Mouse (Mus musculus) stomach, postnatal 0 days (tissue): ENCODE results near the gene Ccdc183. TPM values are rescaled to one million over a fixed set of nuclear protein-coding genes. Genes with fewer than 3 reads are reported as not detected.

Source experiments
- ATAC-seq: fragments of 200-750 bp; cut with Nextera tagmentation; 2 replicates; pipeline ENCODE4 v1.8.0; 2017; ENCODE audit not compliant: low FRiP score, low TSS enrichment
- DNase-seq: peaks from one replicate; pipeline ENCODE4 v3.0.0-alpha.2; 2016; ENCODE audit warnings: low spot score
- H3K27ac ChIP-seq: fragments of 300-500 bp; sonication (generic); replicated peaks from 2 replicates; pipeline ENCODE4 v1.5.1; 2014; ENCODE audit warnings: mild to moderate bottlenecking, control low read depth
- H3K27me3 ChIP-seq: fragments of 300-500 bp; sonication (generic); 2 replicates; pipeline ENCODE4 v1.6.1; 2014; ENCODE audit warnings: low read length; ENCODE audit not compliant: control insufficient read depth, insufficient read depth
- H3K36me3 ChIP-seq: fragments of 300-500 bp; sonication (generic); 2 replicates; pipeline ENCODE4 v1.6.1; 2014; ENCODE audit warnings: low read length, mixed read lengths; ENCODE audit not compliant: control insufficient read depth, insufficient read depth
- H3K4me1 ChIP-seq: fragments of 300-500 bp; sonication (generic); replicated peaks from 2 replicates; pipeline ENCODE4 v1.6.1; 2014; ENCODE audit warnings: antibody characterized with exemption; ENCODE audit not compliant: control insufficient read depth, insufficient read depth
- H3K4me2 ChIP-seq: fragments of 300-500 bp; sonication (generic); replicated peaks from 2 replicates; pipeline ENCODE4 v1.6.1; 2014; ENCODE audit warnings: low read depth, mild to moderate bottlenecking, control low read depth, moderate library complexity
- H3K4me3 ChIP-seq: fragments of 300-500 bp; sonication (generic); 2 replicates; pipeline ENCODE4 v1.5.1; 2014; ENCODE audit warnings: low read depth, low read length, control low read depth
- H3K9ac ChIP-seq: fragments of 300-500 bp; sonication (generic); 2 replicates; pipeline ENCODE4 v1.6.1; 2014; ENCODE audit warnings: mild to moderate bottlenecking, low read length, control low read depth, mixed read lengths
- H3K9me3 ChIP-seq: fragments of 300-500 bp; sonication (generic); 2 replicates; pipeline ENCODE4 v1.6.1; 2016; ENCODE audit warnings: low read length; ENCODE audit not compliant: control insufficient read depth
- CTCF ChIP-seq: IDR thresholded peaks from 2 replicates; pipeline ENCODE4 v1.5.1; 2016; ENCODE audit warnings: antibody characterized with exemption, low read depth, mild to moderate bottlenecking, moderate library complexity
- EP300 ChIP-seq: optimal IDR thresholded peaks from 2 replicates; pipeline ENCODE3; 2016; ENCODE audit warnings: antibody characterized with exemption
- WGBS: fragments of 180-500 bp; shearing (Covaris S2); extraction: QIAGEN DNeasy Blood & Tissue Kit; methylation state at CpG from one replicate; pipeline ENCODE4 v1.1.7; 2014; 5-methylcytosine and 5-hydroxymethylcytosine counted together
- polyA plus RNA-seq: library from polyadenylated mRNA; unstranded; fragments of >200 nt; fragmentation: Nextera tagmentation; extraction: Ambion mirVana; gene quantifications from 2 replicates; pipeline ENCODE4 v1.2.1, GENCODE M21; 2015

Gene Ccdc183
- polyA plus RNA-seq, 1 experiment from 2014 or later = 0.21 TPM

GRCm38 (mm10) chr2:25620852-25621228 is 3.4 kb upstream of the Ccdc183 start:
- Histone ChIP-seq H3K4me2 (peak overlapping the region; percentile 86; the same call in 1 of the 2 replicates), H3K27ac (0 out of 2 replicates have a peak overlapping the region, but pooled peaks have one; percentile 13), H3K36me3 (no peaks in the 10 kb centered on the region), H3K4me1 (no peaks in the 10 kb centered on the region), H3K4me3 (no peak overlapping the region), H3K9ac (peak overlapping the region; percentile 65; the same call in 1 of the 2 replicates), H3K9me3 (no peaks in the 10 kb centered on the region), H3K27me3 (no peaks in the 10 kb centered on the region)
- WGBS = 70% methylated on average over 4 of the region's 4 CpGs
- no peak for TF ChIP-seq CTCF
- TF ChIP-seq EP300 = no peak
- no peak for ATAC-seq
- no peak for DNase-seq

GRCm38 (mm10) chr2:25620386-25620785 is 2.9 kb upstream of the Ccdc183 start:
- no peak overlapping the region for H3K9ac ChIP-seq
- TF ChIP-seq EP300 (no peak), CTCF (no peak)
- WGBS = 74% methylated on average over 6 of the region's 6 CpGs

DNA sequence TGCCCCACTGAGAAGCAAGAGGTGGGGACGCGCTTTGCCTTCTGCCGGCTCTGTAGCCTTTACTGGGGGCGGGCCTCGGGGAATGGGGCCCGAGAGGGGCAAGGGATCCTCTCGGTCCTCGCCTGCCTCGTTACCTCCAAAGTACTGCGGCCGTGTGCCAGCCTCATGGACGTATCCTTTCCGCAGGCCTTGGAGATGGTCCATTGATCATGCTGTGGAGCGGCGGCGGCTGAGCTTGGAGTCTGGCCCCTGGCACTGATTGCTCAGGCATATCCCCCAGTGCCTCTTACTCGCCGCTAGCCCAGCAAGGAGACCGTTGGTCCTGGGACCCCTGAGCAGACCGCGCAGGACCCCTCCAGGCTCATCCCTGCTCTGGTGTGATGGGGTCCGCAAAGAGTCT is 1.1 kb downstream of the Ccdc183 start:
- Histone ChIP-seq H3K27me3 (no peaks in the 10 kb centered on the region), H3K9me3 (no peaks in the 10 kb centered on the region), H3K4me2 (peak overlapping the region; percentile 23), H3K27ac (no peak overlapping the region), H3K9ac (no peak overlapping the region), H3K4me3 (peak overlapping the region; percentile 17; the same call in 1 of the 2 replicates), H3K36me3 (no peaks in the 10 kb centered on the region), H3K4me1 (no peaks in the 10 kb centered on the region)
- TF ChIP-seq EP300 = no peak
- TF ChIP-seq CTCF = no peak
- WGBS = 15% methylated on average over 22 of the region's 22 CpGs
- DNase-seq = no peak
- ATAC-seq = no peak

More at GRCm38 (mm10) chr2:25620386-25620785, 2.9 kb upstream of the Ccdc183 start:
- no peaks in the 10 kb centered on the region for H3K9me3 ChIP-seq
- H3K4me3 ChIP-seq = no peak overlapping the region
- no peak overlapping the region for H3K27ac ChIP-seq
- DNase-seq (no peak), ATAC-seq (no peak)
- H3K4me1 ChIP-seq = no peaks in the 10 kb centered on the region
- no peaks in the 10 kb centered on the region for H3K27me3 ChIP-seq
- no peak overlapping the region for H3K4me2 ChIP-seq
- no peaks in the 10 kb centered on the region for H3K36me3 ChIP-seq

- no peak overlapping the region for H3K9ac ChIP-seq
- H3K4me2 ChIP-seq = peak overlapping the region; percentile 50
- H3K27ac ChIP-seq = 0 out of 2 replicates have a peak overlapping the region, but pooled peaks have one; percentile 50
- H3K9me3 ChIP-seq = no peaks in the 10 kb centered on the region
- ATAC-seq (peak; percentile 31; the same call in 1 of the 2 replicates), DNase-seq (no peak)
- no peaks in the 10 kb centered on the region for H3K36me3 ChIP-seq
- H3K4me3 ChIP-seq = peak overlapping the region; percentile 99
- H3K27me3 ChIP-seq = no peaks in the 10 kb centered on the region
- H3K4me1 ChIP-seq = peaks cover 9% of the 10 kb centered on the region; the same call in 1 of the 2 replicates
- WGBS = 53% methylated on average over 10 of the region's 10 CpGs
- no peak for TF ChIP-seq CTCF
- no peak for TF ChIP-seq EP300
Measured at GRCm38 (mm10) chr2:25608671-25609070, 8.8 kb downstream of the Ccdc183 start.

DNA sequence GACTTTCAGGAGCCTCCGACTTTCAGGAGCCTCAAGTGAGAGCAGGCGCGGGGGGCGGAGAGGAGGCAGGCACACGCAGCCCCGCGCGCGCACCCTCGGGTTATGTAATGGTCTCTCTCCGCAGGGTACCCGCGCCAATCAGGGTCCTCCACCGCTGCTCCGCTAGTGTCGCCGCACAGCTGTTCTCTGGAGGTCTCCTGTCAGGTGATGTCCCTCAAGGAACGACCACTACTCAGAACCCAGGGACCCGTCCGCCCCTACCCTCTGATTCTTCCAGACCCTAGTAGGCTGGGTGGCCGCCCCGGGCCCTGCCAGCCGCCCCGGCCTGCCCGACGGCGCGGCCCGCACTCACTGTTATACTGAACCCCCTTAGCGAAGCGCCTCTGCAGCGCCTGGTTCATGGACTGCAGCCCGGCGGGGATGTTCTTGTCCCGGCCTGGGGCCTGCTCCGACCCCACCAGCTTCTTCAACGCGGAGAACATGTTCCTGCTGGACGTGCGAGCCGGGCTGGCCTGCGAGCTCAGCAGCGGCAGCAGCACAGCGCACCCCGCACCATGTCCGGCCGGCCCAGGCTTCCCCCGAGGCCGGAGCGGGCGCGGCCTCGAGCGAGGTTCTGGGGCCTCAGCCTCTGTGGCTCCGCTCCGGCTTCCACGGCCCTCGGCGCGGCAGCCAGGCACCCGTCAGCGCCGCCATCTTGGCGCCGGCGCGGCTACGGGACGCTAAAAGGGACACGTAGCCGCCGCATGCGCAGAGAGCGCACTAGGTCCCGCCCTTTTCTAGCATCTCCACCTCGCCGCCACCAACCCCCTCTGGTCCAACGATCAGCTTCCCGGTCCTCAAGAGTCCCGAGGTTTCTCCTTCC is 9.5 kb downstream of the Ccdc183 start, which contains the start of gene Rabl6:
Gene Rabl6 (minus strand): TSS at position 761 of the 862 bp plus-strand sequence.
- no peak for TF ChIP-seq EP300
- TF ChIP-seq CTCF = no peak
- ATAC-seq = peak; percentile 91
- Histone ChIP-seq H3K4me2 (peak within 1 kb of the TSS; percentile 68), H3K9me3 (no peaks in the 10 kb centered on the region), H3K27me3 (no peaks in the 10 kb centered on the region), H3K27ac (peak within 1 kb of the TSS; percentile 96), H3K9ac (peak within 1 kb of the TSS; percentile 98), H3K4me3 (peak within 1 kb of the TSS; percentile 99), H3K36me3 (no peaks in the 10 kb centered on the region), H3K4me1 (peaks cover 9% of the 10 kb centered on the region; the same call in 1 of the 2 replicates)
- DNase-seq = peak; percentile 87
- whole genome bisulfite sequencing = 1% methylated on average over 78 of the region's 80 CpGs

DNA sequence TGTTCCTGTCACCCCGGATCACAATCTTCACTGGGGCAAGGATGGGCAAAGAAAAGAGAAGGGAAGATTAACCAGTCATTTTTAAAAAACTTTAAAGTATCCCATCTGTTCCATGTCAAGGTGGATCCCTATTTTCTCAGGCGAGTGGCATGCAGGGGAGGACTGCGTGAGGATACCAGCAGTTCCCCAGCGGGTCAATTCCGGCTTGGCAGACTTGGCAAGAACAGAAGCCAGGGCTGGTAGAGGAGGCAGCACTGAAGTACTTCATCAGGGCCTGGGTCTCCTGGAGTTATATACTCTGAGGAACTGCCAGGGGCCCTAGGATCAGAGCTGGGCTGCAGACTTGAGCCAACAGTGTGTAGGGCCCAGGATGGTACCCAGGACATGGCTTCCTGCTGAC is 15.0 kb downstream of the Ccdc183 start:
- Histone ChIP-seq H3K4me2 (no peak overlapping the region), H3K27ac (no peak overlapping the region), H3K27me3 (no peaks in the 10 kb centered on the region), H3K9ac (no peak overlapping the region), H3K4me1 (0 out of 2 replicates have a peak, but pooled peaks cover 5% of the 10 kb centered on the region), H3K9me3 (no peaks in the 10 kb centered on the region), H3K36me3 (peaks cover 29% of the 10 kb centered on the region), H3K4me3 (no peak overlapping the region)
- TF ChIP-seq EP300 (no peak), CTCF (no peak)
- DNase-seq (no peak), ATAC-seq (no peak)
- 88% methylated on average over 5 of the region's 5 CpGs for WGBS
